Mouse (Mus musculus) telencephalon, adult 2 months (tissue): ENCODE results near the gene Hexdc.

Experiments
- DNase-seq: peaks from one replicate; pipeline ENCODE4 v3.0.0-alpha.2; 2011; ENCODE audit warnings: low read depth, low spot score

Hexdc gene

DNA sequence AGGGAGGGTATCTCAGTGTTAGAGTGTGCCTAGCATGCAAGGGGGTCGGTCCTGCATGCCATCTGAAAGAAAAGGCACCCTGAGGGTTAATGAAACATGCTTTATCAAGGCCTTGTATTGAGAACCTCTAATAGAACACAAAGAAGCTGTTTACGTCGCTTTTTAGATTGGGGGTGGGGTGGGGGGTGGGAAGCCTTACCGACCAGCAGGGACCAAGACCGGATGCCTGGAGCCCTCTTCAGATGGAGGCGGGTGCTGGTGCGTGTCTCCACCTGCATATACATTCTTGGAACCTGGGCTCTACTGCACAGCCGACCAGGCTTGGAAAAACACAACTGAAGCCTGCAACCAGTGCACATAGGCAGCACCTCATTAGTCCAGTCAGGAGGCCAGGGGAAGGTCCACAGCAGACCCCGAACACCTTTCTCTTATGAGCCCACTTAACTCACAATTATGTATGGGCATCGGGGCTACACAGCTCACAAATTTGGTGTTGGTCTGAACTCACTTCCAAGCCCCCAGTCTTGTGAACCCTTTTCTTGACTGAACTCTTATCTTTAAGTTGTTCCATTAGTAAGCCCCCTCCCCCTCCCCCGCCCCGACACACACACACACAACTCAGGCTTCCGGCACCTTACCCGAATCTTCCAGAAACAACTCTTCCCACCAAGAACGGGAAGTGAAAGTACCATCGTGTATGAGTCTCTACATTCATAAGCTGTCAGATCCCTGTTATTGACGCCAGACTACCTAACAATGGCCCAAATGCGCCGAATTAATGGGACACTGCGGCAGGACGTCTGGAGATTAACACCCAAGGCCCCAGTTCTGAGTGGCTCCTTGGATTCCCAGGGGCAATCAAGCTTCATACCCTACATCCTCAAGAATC lies 24.1 kb downstream of the Hexdc start:
- DNase-seq = no peak

DNA sequence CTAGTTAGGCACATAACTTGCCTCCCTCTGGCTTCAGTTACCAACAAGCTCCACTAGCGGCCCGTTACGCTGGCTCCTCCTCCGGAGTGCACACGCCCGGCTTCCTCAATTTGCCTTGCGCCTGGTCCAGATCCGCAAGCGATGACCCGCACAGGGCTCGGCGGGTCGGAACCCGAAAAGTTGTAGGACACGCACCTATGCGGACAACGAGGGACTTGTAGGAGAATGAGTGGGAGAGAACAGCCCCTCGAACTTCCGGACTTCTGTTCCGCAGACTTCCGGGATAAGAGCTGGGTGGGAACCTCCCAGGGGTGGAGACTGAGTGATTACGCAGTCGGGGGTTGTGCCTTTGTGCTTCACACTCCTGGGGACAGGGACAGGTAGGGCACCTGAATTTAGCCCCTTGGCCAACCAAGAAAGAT lies 24.8 kb downstream of the Hexdc start, which contains the start of gene Cybc1:
Cybc1 (minus strand) TSS at position 305 of the 422 bp plus-strand sequence.
- DNase-seq = peak; percentile 74

DNA sequence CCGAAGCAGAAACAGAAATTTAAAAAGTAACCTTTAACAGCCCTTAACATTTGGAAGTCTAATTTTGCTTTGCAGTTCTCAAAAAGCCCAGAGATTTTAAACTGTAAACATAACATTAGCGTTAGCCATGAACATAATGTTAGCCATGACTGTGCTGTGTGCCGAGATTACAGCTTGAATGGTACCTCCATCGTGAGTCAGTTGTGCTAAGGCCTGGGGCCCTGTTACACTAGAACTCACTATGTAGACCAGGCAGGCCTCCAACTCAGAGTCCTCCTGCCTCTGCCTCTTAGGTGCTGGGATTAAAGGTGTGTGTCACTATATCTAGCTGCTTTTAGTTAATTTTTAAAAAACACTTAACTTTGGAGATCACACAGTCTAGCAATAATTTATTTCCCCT lies 27.0 kb downstream of the Hexdc start:
- DNase-seq = no peak

DNA sequence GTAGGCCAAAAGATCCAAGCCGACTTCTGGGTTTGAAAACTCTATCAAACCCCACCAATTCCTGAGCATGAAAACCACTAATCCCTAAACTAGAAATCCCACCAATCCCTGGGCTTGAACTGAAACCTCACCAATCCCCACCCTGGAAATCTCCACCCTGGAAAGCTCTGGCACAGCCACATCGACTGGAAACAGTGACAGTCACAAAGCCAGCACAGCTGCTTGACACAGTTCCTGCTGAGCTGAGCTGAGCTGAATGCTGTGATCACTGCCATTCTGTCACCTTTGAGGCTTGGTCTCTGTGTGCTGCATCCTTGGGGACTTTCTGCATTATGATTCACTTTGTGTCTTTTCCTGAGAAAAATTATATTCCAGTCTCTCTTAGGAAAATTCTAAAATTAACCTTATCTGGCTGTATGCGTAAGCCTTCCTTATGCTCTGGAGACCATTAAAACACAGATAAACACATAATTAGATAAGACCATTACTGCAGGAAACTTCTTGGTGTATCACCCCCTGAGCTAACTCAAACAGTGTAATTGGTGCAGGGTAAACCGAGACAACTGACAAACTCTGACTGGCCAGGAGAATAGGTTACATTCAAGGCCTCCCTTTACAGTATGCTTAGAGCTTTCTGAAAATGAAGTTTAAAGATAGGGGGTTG lies 27.5 kb downstream of the Hexdc start:
- DNase-seq = peak; percentile 17

DNA sequence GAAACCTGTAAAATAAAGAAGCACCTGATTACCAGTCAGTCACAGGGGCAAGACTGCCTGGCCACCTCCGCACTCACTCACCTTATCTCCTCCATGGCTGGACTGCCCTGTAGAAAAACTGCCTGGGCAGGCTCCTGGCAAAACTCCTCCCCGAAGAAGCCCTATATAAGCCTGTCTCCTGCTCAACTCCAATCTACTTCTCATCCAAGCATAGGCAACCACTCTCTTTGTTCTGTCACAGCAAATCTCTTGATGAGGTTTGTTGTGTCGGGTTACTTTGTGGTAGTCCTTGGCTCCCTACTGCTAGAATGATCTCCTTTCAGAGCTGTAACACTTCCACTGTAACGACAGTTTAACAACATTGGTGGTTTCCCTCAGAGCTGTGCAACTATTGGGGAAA lies 28.5 kb downstream of the Hexdc start:
- DNase-seq = no peak

DNA sequence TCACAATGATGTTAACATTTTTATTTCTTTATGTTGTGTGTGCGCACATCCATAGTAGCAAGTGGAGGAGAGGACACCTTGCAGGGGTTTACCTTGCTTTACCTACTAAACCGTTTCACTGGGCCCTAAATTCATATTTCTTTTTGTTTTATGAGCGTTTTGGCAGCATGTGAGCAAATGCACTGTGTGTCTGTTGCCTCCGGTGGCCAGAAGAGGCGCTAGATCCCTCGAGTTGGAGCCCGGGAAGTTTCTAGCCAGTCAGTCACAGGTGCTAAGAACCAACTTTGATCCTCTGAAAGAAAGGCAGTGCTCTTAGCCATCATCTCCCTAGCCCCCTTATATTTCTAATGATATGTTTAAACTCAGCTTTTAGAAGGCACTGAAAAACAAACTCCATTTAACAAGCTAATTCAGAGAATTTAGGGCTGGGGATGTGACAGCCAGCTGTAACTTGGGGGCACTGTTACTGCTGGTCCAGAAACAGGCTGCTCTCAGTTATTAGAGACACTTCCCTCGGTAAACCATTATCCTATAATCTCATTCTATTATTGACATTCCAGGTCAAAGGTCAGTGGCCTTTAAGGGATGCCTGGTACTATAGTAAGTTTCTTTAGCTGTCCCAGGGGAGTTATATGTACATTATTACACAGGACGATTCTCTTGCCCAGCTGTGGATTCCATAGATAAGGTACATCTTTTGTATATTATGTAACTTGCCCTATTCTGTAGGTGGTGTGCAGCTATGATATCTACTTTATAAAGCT lies 31.4 kb downstream of the Hexdc start:
- DNase-seq = no peak

DNA sequence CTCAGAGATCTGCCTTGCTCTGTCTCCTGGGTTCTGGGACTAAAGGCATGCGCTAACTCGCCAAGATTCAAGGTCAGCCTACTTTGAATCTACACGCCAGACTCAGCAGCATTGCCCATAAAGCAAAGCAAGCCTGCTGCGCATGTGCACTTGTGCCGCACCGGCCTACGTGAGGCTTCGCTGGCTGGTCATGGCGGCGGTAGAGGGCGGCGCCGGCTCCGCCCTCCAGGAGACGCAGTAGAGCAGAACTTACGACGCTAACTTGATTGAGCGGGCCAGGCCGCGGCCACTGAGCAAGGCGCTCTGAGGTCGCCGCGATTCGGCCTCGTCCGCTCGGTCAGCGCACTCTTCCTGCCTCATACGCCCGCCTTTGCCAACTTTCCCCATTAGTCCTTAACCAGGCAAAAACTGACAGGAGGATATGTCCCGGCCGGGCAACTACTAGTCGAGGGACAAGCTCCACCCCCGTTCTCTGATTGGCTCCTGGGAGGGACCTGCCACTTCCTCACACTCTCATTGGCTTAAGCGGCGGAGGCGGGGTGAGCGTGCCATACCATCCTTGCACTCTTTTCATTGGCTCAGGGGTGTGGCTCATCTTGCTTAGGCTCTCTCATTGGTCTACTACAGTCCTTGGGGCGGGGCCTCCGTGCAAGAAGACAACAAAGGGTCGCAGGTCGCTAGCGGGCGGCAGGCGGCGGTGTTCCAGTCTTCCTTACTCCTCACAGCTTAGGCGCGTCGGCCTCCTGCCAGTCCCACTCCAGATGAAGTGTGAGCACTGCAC lies 32.5 kb downstream of the Hexdc start, which contains the start of gene Narf:
Narf (plus strand) TSS at position 690 of the 781 bp plus-strand sequence.
- peak; percentile 99 for DNase-seq

DNA sequence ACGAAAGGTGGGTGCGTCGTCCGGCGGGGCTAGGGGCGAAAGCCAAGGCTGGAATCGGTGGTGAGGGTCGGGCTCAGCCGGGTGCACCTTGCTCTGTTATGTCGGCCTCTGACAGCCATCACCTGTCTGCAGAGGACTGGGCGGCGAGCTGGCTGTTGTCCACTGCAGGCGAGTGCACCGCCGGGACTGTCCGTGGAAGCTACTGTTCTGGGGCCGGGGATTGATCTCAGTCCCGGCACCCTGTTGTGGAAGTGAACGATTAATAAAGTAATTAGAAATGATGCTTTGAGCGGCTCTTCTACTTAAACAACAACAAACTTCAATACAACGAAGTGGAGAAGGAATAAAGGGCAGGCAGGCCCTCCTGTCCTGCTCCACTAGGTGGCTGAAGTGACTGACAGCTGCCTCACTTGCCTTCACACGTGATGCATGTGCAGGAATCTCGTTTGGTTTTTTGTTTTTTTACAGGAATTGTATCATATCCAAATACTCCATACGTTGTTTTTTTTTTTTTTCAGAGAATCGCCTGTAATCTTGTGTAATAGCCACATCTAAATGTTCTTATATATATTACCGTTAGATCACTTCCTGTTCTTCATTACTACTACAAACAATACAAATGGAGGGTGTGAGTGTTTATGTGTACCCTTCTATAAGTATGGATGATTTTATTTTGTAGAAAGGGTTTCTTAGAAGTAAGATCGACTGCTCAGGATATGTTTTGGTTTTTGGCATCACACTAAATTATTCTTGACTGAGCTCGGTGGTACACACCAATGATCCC lies 33.3 kb downstream of the Hexdc start:
- peak; percentile 26 for DNase-seq

DNA sequence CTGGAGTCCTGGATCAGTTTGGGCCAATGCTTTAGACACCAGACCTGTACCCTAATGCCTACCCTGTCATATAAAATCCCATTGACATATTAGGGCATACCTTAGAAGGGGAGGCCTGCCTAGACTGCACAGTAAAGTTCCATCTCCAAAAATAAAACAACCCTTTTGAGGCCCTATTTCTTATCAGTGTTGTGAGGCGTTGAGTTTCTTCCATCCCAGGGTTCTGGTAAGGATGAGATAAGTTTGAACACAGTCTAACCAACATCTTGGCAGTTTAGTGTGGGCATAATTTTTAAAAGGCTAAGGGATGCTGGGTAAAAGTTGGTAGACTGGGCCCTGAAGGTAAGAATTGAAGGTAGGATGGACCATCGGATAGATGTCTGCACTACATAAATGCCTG lies 35.4 kb downstream of the Hexdc start:
- no peak for DNase-seq

DNA sequence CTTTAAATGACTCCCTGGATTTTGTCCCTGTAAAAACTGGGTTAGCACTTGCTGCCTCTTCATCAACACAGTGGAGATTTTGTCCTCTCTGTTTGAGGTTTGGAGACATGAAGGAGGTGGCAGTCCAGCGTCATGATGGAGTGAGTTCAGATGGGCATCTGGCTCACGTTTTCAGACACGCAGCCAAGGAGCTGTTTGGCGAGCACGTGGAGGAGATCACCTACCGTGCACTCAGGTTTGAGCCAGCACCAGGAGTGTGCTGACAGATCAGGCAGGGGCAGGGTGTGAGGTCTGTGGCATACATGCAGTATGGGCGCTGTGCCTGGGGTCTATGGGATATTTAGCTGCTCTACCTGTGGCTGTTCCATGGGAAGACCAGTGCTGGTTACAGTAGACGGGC lies 46.0 kb downstream of the Hexdc start:
- DNase-seq = no peak

DNA sequence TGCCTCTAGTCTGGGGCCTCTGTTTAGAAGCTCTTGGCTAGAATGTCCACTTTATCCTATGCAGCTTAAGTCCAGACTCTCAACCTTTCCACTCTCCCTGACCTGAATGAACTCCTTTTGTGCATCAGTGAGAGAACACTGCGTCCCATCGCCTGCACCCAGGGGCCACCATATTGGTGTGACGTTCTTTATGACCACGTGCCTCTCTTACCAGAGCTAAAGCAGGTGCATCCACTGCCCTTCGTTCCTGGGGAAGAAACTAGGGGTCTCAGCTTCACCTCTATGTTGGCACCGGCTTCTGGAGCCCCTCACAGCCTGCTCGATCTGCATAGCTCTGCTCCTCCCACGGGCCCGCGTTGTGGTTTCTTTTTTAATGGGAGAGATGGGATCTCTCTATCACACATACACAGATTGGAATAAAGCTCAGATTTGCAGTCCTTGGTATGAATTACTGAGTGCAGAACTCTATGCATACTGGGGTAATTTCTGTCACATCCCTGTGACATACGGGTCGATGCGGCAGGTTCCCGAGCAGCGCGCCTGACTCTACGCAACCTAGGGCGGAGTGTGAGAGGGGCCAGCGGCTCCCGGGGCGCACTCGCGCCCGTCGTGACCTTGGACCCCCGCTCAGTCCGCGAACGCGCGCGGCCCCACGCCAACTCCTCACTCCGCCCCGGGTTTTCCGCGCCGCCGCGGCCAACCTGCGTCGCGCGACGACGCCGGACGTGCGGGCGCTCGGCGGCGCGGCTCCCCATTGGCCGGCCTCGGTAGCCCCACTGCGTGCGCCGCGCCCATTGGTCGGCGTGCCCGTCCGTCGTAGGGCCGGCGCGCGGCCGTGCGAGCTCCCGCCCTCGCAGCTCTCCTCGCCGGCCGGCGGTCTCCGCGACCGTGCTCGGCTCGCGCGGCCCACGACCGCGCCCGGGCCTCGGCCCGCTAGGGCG lies 55.2 kb downstream of the Hexdc start, which contains the start of gene Foxk2:
Foxk2 (plus strand) TSS at position 831 of the 941 bp plus-strand sequence.
- peak; percentile 81 for DNase-seq

DNA sequence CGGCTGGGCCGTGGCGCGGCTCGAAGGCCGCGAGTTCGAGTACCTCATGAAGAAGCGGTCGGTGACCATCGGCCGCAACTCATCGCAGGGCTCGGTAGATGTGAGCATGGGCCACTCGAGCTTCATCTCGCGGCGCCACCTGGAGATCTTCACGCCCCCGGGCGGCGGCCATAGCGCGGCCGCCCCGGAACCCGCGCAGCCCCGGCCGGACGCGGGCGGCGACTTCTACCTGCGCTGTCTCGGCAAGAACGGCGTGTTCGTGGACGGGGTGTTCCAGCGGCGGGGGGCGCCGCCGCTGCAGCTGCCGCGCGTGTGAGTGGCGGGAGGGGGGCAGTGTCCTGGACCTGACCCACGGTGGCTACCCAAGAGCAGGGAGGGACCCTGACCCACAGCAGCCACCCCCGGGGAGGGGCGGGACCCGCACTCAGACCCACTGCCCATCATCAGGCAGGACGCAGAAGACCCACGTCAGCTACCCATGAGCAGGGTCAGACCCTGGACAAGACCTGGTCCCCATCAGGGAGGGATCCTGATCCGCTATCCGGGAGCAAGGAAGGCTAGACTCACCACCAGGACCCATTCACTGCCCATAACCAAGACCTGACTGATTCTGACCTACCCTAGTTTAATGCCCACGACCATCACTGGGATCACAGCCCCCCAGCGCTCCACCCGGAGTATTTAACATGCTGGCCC lies 56.1 kb downstream of the Hexdc start:
- DNase-seq = no peak

DNA sequence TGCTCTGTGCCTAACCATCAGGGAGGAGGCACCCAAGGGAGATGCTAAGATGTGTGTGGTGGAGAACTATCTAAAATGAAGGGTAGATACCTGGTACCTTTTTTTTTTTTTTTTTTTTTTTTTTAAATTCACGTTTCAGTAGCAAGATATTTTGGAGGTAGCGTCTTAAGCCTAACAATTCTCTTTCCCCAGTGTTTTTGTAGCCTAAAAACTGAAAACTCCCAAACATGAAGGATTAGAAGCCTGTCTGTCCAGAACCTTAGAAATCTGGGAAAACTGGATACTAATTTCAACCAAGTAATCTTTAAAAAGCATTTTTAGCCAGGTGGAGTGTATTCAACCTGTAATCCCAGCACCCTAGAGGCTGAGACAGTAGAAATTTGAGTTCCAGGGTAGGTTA lies 56.8 kb downstream of the Hexdc start:
- DNase-seq = no peak
